Mouse (Mus musculus) stomach, embryonic 15.5 days (tissue): ENCODE data around the gene Slc22a8. TPM values are rescaled to one million over a fixed set of nuclear protein-coding genes. Genes with fewer than 3 reads are reported as not detected.

Experiments used
- ATAC-seq: fragments of 200-750 bp; cut with Nextera tagmentation; 2 replicates; pipeline ENCODE4 v1.8.0; 2017; ENCODE audit warnings: low read depth, moderate number of reproducible peaks, moderate TSS enrichment; ENCODE audit not compliant: insufficient read depth, low FRiP score
- H3K27ac ChIP-seq: fragments of 300-500 bp; sonication (generic); 2 replicates; pipeline ENCODE4 v1.5.1; 2015; ENCODE audit warnings: mild to moderate bottlenecking, inconsistent platforms
- H3K27me3 ChIP-seq: fragments of 300-500 bp; sonication (generic); replicated peaks from 2 replicates; pipeline ENCODE4 v1.6.1; 2015; ENCODE audit warnings: inconsistent platforms
- H3K36me3 ChIP-seq: fragments of 300-500 bp; sonication (generic); 2 replicates; pipeline ENCODE4 v1.6.1; 2015; ENCODE audit warnings: inconsistent platforms
- H3K4me1 ChIP-seq: fragments of 300-500 bp; sonication (generic); 2 replicates; pipeline ENCODE4 v1.6.1; 2015; ENCODE audit warnings: inconsistent platforms
- H3K4me2 ChIP-seq: fragments of 300-500 bp; sonication (generic); 2 replicates; pipeline ENCODE4 v1.6.1; 2015; ENCODE audit warnings: mild to moderate bottlenecking, inconsistent platforms
- H3K4me3 ChIP-seq: fragments of 300-500 bp; sonication (generic); replicated peaks from 2 replicates; pipeline ENCODE4 v1.5.1; 2015; ENCODE audit warnings: inconsistent platforms
- H3K9ac ChIP-seq: fragments of 300-500 bp; sonication (generic); 2 replicates; pipeline ENCODE4 v1.6.1; 2015; ENCODE audit warnings: inconsistent platforms
- H3K9me3 ChIP-seq: fragments of 300-500 bp; sonication (generic); 2 replicates; pipeline ENCODE4 v1.6.1; 2016; ENCODE audit warnings: inconsistent platforms
- WGBS: fragments of 180-500 bp; shearing (Covaris S2); methylation state at CpG from one replicate; pipeline ENCODE4 v1.1.7; 2015; 5-methylcytosine and 5-hydroxymethylcytosine counted together
- polyA plus RNA-seq: library from polyadenylated mRNA; unstranded; fragments of >200 nt; fragmentation: Nextera tagmentation; extraction: Ambion mirVana; gene quantifications from 2 replicates; pipeline ENCODE4 v1.2.1, GENCODE M21; 2015

Gene Slc22a8
- polyA plus RNA-seq, 1 experiment from 2014 or later = 0.12 TPM

DNA sequence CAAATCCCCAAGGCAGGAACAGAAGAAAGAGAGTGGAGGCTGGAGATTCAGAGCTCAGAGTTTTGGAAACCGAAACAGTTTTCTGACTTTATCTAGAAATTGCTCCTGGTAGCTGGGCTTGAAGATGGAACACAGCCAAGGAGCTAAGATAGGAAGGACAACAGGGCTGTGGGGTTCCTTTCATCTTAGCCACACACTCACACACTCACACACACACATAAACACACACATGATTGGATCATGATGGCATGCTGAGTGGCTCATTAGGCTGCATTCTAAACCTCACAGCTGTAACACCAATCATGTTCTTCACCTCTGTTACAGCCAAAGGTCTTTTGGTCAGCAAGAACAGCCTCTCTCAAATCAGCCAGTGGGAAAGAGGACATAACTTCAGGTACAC lies 41.0 kb downstream of the Slc22a8 start:
- no peaks in the 10 kb centered on the region for H3K27me3 ChIP-seq
- H3K4me1 ChIP-seq = no peaks in the 10 kb centered on the region
- H3K36me3 ChIP-seq = no peaks in the 10 kb centered on the region
- H3K9ac ChIP-seq = no peak overlapping the region
- no peaks in the 10 kb centered on the region for H3K9me3 ChIP-seq
- no peak overlapping the region for H3K4me2 ChIP-seq
- 67% methylated on average over 1 of the region's 1 CpGs for WGBS
- H3K27ac ChIP-seq = no peak overlapping the region
- no peak for ATAC-seq
- H3K4me3 ChIP-seq = no peak overlapping the region

DNA sequence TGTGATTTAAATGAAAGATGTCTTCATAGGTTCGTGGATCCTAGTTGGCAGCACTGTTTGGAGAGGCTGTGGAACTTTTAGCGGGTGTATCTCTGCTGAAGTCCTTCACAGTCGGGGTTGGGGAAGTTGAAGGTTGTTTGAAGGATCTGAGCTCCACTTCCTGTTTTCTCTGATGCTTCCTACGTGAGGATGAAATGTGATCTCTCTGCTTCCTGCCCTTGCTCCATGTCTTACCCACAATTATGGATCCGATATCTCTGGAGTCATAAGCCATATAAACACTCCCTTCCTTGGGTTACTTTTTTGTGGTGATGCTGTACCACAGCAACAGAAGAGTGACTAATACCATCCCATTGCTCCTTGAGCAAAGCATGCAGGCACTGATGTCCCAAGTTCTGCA lies 51.0 kb downstream of the Slc22a8 start:
- Histone ChIP-seq H3K27me3 (no peaks in the 10 kb centered on the region), H3K9ac (no peak overlapping the region), H3K4me2 (no peak overlapping the region), H3K4me3 (no peak overlapping the region), H3K9me3 (no peaks in the 10 kb centered on the region), H3K4me1 (no peaks in the 10 kb centered on the region), H3K36me3 (no peaks in the 10 kb centered on the region), H3K27ac (no peak overlapping the region)
- no peak for ATAC-seq
- WGBS = 45% methylated on average over 5 of the region's 5 CpGs

DNA sequence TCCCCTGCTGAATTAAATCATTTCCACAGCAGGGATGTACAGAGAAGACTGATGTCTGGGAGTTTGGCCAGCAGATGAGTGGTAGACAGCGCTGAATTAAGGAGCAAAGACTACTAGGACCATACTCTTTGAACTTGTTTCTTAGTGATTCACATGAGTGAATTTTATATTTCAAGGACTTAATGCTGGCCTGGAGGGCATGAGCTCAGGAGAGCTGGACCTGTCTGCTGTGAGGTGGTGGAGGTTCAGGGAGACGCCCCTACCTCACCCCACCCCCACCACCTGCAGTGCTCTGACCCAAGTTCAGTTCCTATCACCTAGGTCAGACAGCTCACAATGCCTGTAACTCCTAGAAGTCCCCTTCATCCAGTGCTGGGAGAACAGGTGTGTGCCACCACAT lies 55.3 kb downstream of the Slc22a8 start:
- no peaks in the 10 kb centered on the region for H3K36me3 ChIP-seq
- 56% methylated on average over 2 of the region's 2 CpGs for WGBS
- H3K9me3 ChIP-seq = no peaks in the 10 kb centered on the region
- ATAC-seq = no peak
- no peak overlapping the region for H3K9ac ChIP-seq
- H3K27me3 ChIP-seq = no peaks in the 10 kb centered on the region
- H3K4me3 ChIP-seq = no peak overlapping the region
- no peak overlapping the region for H3K4me2 ChIP-seq
- H3K4me1 ChIP-seq = no peaks in the 10 kb centered on the region
- no peak overlapping the region for H3K27ac ChIP-seq

- H3K9ac ChIP-seq = no peak overlapping the region
- no peak for ATAC-seq
- H3K4me2 ChIP-seq = no peak overlapping the region
- no peak overlapping the region for H3K27ac ChIP-seq
- H3K36me3 ChIP-seq = no peaks in the 10 kb centered on the region
- no peak overlapping the region for H3K4me3 ChIP-seq
- no peaks in the 10 kb centered on the region for H3K9me3 ChIP-seq
- no peaks in the 10 kb centered on the region for H3K4me1 ChIP-seq
- no peaks in the 10 kb centered on the region for H3K27me3 ChIP-seq
Measured at GRCm38 (mm10) chr19:8655833-8656232, 64.8 kb downstream of the Slc22a8 start.

- Histone ChIP-seq H3K27ac (no peak overlapping the region), H3K27me3 (no peaks in the 10 kb centered on the region), H3K4me2 (no peak overlapping the region), H3K9ac (no peak overlapping the region), H3K9me3 (no peaks in the 10 kb centered on the region), H3K4me1 (no peaks in the 10 kb centered on the region), H3K36me3 (no peaks in the 10 kb centered on the region), H3K4me3 (no peak overlapping the region)
- no peak for ATAC-seq
- 66% methylated on average over 4 of the region's 4 CpGs for WGBS
Measured at GRCm38 (mm10) chr19:8656341-8656740, 65.3 kb downstream of the Slc22a8 start.

Other genes starting within 250 kb of the Slc22a8 start
- gene Slc22a30, start 186.1 kb upstream of the Slc22a8 start, polyA plus RNA-seq = not detected in 2 replicates
- gene Slc22a6, start 26.8 kb downstream of the Slc22a8 start, polyA plus RNA-seq = not detected in 2 replicates
- 0.88 and 0.98 TPM in 2 replicates for gene Chrm1, start 72.5 kb downstream of the Slc22a8 start, polyA plus RNA-seq
- 111 and 122 TPM in 2 replicates for gene Slc3a2, start 132.1 kb downstream of the Slc22a8 start, polyA plus RNA-seq
- 76.3 and 90.4 TPM in 2 replicates for gene Wdr74, start 144.6 kb downstream of the Slc22a8 start, polyA plus RNA-seq
- gene 1700092M07Rik, start 149.5 kb downstream of the Slc22a8 start, polyA plus RNA-seq = 1.4 and 1.7 TPM in 2 replicates
- 132 and 134 TPM in 2 replicates for gene Stx5a, start 150.2 kb downstream of the Slc22a8 start, polyA plus RNA-seq
- 159 and 160 TPM in 2 replicates for gene Nxf1, start 165.8 kb downstream of the Slc22a8 start, polyA plus RNA-seq
- gene Tmem223, start 179.7 kb downstream of the Slc22a8 start, polyA plus RNA-seq = 158 and 161 TPM in 2 replicates
- 95.7 and 104 TPM in 2 replicates for gene Tmem179b, start 183.2 kb downstream of the Slc22a8 start, polyA plus RNA-seq
- 26.3 and 26.9 TPM in 2 replicates for gene Taf6l, start 195.2 kb downstream of the Slc22a8 start, polyA plus RNA-seq
- 136 and 137 TPM in 2 replicates for gene Polr2g, start 207.3 kb downstream of the Slc22a8 start, polyA plus RNA-seq
- gene Zbtb3, start 211.3 kb downstream of the Slc22a8 start, polyA plus RNA-seq = 4.1 and 4.4 TPM in 2 replicates
- gene Ttc9c, start 228.1 kb downstream of the Slc22a8 start, polyA plus RNA-seq = 49.7 and 52.1 TPM in 2 replicates
- 5.9 and 6.6 TPM in 2 replicates for gene Hnrnpul2, start 228.8 kb downstream of the Slc22a8 start, polyA plus RNA-seq
- not detected in 2 replicates for gene AC129217.1, start 238.5 kb downstream of the Slc22a8 start, polyA plus RNA-seq
- gene Bscl2, start 246.2 kb downstream of the Slc22a8 start, polyA plus RNA-seq = 49.7 and 53.4 TPM in 2 replicates
- 11.2 and 14.7 TPM in 2 replicates for gene Gng3, start 247.9 kb downstream of the Slc22a8 start, polyA plus RNA-seq